Mouse (Mus musculus) right cerebral cortex, postnatal 10 days (tissue): ENCODE measurements around the gene Gm8453.
"Not testable (repeated sequence)": the region's sequence is repeated elsewhere in the genome, so short reads cannot be mapped to it uniquely, and the experiment has no call there.

Source experiments
- DNase-seq, 2 experiments: peaks; one replicate each; pipeline ENCODE4 v3.0.0; 2021; ENCODE audit warnings: low spot score in 2 of 2

Gm8453 gene

GRCm38 (mm10) chr7:22229384-22229783 lies at the start of gene Gm8453:
Gene Gm8453 (minus strand): TSS chr7:22229484.
- DNase-seq: not testable (repeated sequence)

DNA sequence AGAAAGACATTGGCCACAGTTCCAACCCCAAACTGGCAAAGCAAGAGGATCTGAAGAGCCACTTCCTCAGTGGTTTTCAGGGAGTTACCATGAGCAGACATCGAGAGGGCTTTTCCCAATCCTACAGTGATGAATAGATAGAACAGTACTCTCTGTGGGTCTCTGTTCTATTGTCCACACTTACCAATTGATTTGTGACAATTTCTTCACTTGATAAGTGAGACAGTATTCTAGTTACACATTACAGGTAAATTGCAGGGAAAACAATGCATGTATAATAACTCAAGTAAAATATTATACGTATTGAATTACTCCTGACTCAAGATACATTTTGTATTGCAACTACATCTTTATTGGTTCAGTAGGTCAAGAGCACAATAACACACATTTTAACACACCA lies 28.1 kb downstream of the Gm8453 start, which contains the start of gene Gm8653:
Gm8653 (minus strand) TSS at position 101 of the 400 bp plus-strand sequence.
- not testable (repeated sequence) for DNase-seq

DNA sequence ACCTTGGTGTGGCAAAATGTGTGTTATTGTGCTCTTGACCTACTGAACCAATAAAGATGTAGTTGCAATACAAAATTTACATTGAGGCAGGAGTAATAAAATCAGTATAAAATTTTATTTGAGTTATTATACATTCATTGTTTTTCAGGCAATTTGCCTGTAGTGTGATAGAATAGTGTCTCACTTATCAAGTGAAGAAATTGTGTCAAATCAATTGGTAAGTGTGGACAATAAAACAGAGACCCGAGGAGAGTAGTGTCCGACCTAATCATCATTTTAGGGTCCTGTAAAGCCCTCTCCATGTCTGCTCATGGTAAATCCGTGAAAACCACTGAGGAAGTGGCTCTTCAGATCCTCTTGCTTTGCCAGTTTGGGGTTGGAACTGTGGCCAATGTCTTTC lies 40.2 kb downstream of the Gm8453 start, which contains the start of gene Vmn1r143:
Vmn1r143 (plus strand) TSS at position 301 of the 400 bp plus-strand sequence.
- not testable (repeated sequence) for DNase-seq
